7 mouse cellular contexts compared by ENCODE assay signal in genomic region chr11:107376272-107376671, GRCm38 (mm10).
A peak's percentile ranks its signal among the peaks of the same experiment; 100 is the strongest.
DNase-seq lines count a peak whose midpoint lies in the region; ATAC-seq and TF ChIP-seq lines count a peak whose summit lies in the region.

No protein-coding gene starts in this region.

- DNase-seq in 3T3-L1 (ENCODE audit: low read depth, low spot score): peak; percentile 78
- peak; percentile 91 for DNase-seq in lung, postnatal 0 days (ENCODE audit: low spot score)
- peak; percentile 11 for DNase-seq in yolk sac, embryonic 10.5 days (ENCODE audit: low spot score)
- DNase-seq in layer of hippocampus, adult 9-10 months (ENCODE audit: low spot score): no peak

- TF ChIP-seq EP300 in lung, postnatal 0 days (IDR thresholded peaks at IDR 0.05): peak; percentile 61

- ATAC-seq in hindbrain, embryonic 13.5 days (ENCODE audit: low FRiP score): no peak
- peak; percentile 95 for ATAC-seq in lung, postnatal 0 days

- H3K4me2 ChIP-seq in hindbrain, embryonic 13.5 days: no peak overlapping the region
- 0 out of 2 replicates have a peak overlapping the region, but pooled peaks have one; percentile 14 for H3K4me2 ChIP-seq in lung, postnatal 0 days (replicated peaks; ENCODE audit: low read depth, low read length)

- H3K27ac ChIP-seq in embryonic fibroblast, embryonic 13.5 days (ENCODE audit: insufficient read depth, low read length): peak overlapping the region; percentile 59
- H3K27ac ChIP-seq in hindbrain, embryonic 13.5 days: peak overlapping the region; percentile 78
- H3K27ac ChIP-seq in lung, postnatal 0 days (ENCODE audit: low read length): peak overlapping the region; percentile 68

- H3K79me2 ChIP-seq in C2C12 (ENCODE audit: control insufficient read depth, insufficient read depth): no peaks in the 10 kb centered on the region

- no peaks in the 10 kb centered on the region for H3K27me3 ChIP-seq in C2C12 (ENCODE audit: control insufficient read depth, insufficient read depth, insufficient read length)
- H3K27me3 ChIP-seq in hindbrain, embryonic 13.5 days: no peaks in the 10 kb centered on the region
- no peaks in the 10 kb centered on the region for H3K27me3 ChIP-seq in lung, postnatal 0 days (replicated peaks; ENCODE audit: insufficient read depth, low read length)

- no peaks in the 10 kb centered on the region for H3K36me3 ChIP-seq in C2C12 (ENCODE audit: control insufficient read depth, insufficient read depth)
- H3K36me3 ChIP-seq in hindbrain, embryonic 13.5 days: no peaks in the 10 kb centered on the region
- H3K36me3 ChIP-seq in lung, postnatal 0 days (ENCODE audit: insufficient read depth, low read length): no peaks in the 10 kb centered on the region

- 46% methylated on average over 12 of the region's 12 CpGs for WGBS in hindbrain, embryonic 13.5 days
- 44% methylated on average over 12 of the region's 12 CpGs for WGBS in lung, postnatal 0 days

- TF ChIP-seq POLR2A in embryonic fibroblast, embryonic 13.5 days (IDR thresholded peaks at IDR 0.05; ENCODE audit: low read depth, low read length): no peak

- no peak overlapping the region for H3K9ac ChIP-seq in hindbrain, embryonic 13.5 days
- no peak overlapping the region for H3K9ac ChIP-seq in lung, postnatal 0 days (replicated peaks; ENCODE audit: low read depth)

- no peak overlapping the region for H3K4me3 ChIP-seq in C2C12 (ENCODE audit: insufficient read depth, poor library complexity, severe bottlenecking)
- no peak overlapping the region for H3K4me3 ChIP-seq in embryonic fibroblast, embryonic 13.5 days (ENCODE audit: insufficient read depth, low read length)
- no peak overlapping the region for H3K4me3 ChIP-seq in hindbrain, embryonic 13.5 days
- no peak overlapping the region for H3K4me3 ChIP-seq in lung, postnatal 0 days (ENCODE audit: low read depth, low read length)

- no peak for TF ChIP-seq CTCF in C2C12 (IDR thresholded peaks at IDR 0.05; ENCODE audit: control insufficient read depth, insufficient read depth, insufficient read length)
- no peak for TF ChIP-seq CTCF in embryonic fibroblast, embryonic 13.5 days (IDR thresholded peaks at IDR 0.05; ENCODE audit: borderline replicate concordance, insufficient read depth, low read length)
- no peak for TF ChIP-seq CTCF in lung, postnatal 0 days (IDR thresholded peaks at IDR 0.05)

- H3K9me3 ChIP-seq in hindbrain, embryonic 13.5 days: 0 out of 2 replicates have a peak, but pooled peaks cover 4% of the 10 kb centered on the region
- no peaks in the 10 kb centered on the region for H3K9me3 ChIP-seq in lung, postnatal 0 days (ENCODE audit: low read length)

- no peak overlapping the region for H3ac ChIP-seq in C2C12 (ENCODE audit: control insufficient read depth, insufficient read length, low read depth)

- no peaks in the 10 kb centered on the region for H3K4me1 ChIP-seq in embryonic fibroblast, embryonic 13.5 days (ENCODE audit: control insufficient read depth, insufficient read depth, low read length)
- peaks cover 29% of the 10 kb centered on the region for H3K4me1 ChIP-seq in hindbrain, embryonic 13.5 days (replicated peaks)
- H3K4me1 ChIP-seq in lung, postnatal 0 days (ENCODE audit: insufficient read depth, low read depth, low read length): peaks cover 6% of the 10 kb centered on the region

- H3K79me3 ChIP-seq in C2C12 (ENCODE audit: low read depth): no peaks in the 10 kb centered on the region

TF ChIP-seq in C2C12, 6 proteins besides CTCF, POLR2A, EP300 and RAD21:
- TF ChIP-seq CEBPB (IDR thresholded peaks at IDR 0.05; ENCODE audit: low read depth) (peak; percentile 64), MYOG (IDR thresholded peaks at IDR 0.05; ENCODE audit: control insufficient read depth, extremely low read depth, insufficient read length) (no peak), MYOD1 (IDR thresholded peaks at IDR 0.05; ENCODE audit: control insufficient read depth, insufficient read length, low read depth) (peak; percentile 58), MAX (IDR thresholded peaks at IDR 0.05) (no peak), USF1 (IDR thresholded peaks at IDR 0.05; ENCODE audit: low read depth) (no peak)
